Mouse (Mus musculus): ENCODE results near the gene Usp5. TPM values are rescaled to one million over a fixed set of nuclear protein-coding genes. Genes with fewer than 3 reads are reported as not detected.
A peak's percentile ranks its signal among the peaks of the same experiment; 100 is the strongest.
"Not testable (repeated sequence)": the region's sequence is repeated elsewhere in the genome, so short reads cannot be mapped to it uniquely, and the experiment has no call there.

Gene Usp5
- total RNA-seq, 2 experiments from 2014 or later: 107 to 128 TPM

DNA sequence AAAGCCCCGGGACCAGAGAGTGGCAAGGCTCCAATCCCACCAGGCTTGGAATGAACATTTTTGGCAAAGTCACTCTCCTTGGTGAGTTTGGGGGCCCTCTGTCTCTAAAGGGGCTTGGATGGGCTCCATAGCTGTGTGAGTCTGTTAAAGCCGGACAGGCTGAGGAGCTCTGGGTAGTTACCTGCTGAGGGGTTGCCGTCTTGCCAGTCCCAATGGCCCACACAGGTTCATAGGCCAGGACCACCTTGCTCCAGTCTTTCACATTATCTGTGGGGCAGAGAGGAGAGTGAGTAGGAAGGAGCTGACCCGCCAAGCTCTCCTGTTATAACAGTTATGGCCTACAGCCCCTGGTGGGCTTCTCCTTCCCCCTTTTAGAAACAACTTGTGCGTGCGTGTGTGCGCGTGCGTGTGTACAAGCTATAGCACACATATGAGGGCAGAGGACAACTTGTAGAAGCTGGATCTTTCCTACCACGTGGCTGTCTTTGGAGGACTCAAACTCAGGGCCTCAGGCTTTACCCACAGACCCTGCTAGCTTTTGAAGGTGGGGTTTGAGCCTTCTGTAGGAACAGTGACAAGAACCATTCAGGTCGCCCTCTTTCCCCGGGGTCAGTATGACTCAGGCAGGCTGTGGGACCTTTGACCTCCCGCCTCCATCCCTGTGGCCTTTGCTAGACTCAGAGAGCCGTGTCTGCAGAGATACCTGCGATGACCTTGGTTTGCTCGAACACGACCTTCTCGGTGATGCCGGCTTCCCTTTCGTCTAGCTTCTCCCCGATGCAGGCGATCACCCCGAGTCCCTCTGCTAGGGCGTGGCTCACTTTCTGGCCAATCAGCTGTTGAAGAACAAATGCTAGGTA is 17.4 kb downstream of the Usp5 start:
- no peak for DNase-seq (ENCODE audit: low spot score in 2 of 2)

DNA sequence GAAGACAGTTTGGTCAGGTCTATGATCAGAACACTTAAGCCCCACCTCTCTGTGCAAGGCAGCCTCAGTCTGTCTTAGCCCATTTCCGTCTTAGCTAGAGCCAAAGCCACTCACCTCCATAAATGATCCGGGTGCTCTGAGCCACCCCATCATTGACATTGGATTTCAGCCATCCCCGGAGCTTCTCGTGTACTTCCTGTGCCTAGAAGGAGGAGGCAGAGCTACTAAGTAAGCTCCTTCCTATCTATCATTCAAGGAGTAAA is 17.9 kb downstream of the Usp5 start:
- DNase-seq (ENCODE audit: low spot score in 2 of 2): no peak

DNA sequence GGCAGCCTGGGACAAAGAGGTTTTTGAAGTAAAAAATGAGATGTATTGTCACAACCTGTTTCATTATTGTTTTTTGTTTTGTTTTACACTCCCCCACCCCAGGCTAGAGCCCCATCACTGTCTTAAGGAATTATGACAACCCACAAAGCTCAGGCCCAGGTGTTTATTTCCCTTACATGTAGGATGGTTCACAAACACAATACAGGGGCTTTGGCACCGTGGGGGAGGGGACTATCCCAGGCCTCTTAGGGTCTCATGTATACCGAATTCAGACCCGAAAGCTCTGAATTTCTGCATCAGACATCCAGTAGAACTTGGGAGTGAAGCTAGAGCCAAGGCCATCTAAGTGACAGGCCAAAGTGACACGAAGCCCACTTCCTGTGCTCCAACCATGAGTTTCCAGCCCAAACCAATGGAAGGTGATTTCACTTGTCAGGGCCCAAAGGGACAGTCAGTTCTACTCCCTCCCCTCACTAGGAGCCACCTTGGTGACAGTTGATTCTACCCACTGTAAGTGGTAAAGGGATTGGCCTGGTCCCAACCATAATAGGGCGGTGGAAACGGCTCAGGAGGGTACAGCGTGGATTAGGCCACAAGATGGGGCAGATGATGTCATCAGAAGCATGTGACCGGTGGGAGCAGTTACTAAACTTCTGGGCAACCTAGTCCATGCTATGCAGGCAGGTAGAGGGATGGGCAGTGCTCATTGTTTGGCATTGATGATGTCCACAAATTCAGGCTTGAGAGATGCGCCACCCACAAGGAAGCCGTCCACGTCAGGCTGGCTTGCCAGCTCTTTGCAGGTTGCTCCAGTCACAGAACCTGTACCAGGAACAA is 18.5 kb downstream of the Usp5 start:
- DNase-seq (ENCODE audit: low spot score in 2 of 2): not testable (repeated sequence)

DNA sequence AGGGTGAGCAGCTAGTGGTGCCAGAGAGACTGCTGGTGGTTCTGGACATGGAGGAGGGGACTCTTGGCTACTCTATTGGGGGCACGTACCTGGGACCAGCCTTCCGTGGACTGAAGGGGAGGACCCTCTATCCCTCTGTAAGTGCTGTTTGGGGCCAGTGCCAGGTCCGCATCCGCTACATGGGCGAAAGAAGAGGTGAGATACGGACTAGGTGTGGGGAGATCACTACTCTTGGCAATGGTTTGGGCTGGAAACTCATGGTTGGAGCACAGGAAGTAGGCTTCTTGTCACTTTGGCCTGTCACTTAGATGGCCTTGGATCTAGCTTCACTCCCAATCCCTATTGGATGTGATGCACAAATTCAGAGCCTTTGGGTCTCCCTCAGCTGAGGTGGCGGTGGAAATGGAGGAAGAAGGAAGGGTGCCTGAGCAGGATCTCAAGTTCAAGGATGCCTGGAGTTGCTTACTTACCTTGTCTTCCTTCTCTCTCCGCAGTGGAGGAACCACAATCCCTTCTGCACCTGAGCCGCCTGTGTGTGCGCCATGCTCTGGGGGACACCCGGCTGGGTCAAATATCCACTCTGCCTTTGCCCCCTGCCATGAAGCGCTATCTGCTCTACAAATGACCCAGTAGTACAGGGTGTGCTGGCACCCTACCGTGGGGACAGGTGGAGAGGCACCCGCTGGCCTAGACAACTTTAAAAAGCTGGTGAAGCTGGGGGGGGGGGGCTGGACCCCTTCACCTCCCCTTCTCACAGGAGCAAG is 19.3 kb downstream of the Usp5 start:
- peak in 1 of 2 experiments; percentile 9 for DNase-seq (ENCODE audit: low spot score in 2 of 2)

DNA sequence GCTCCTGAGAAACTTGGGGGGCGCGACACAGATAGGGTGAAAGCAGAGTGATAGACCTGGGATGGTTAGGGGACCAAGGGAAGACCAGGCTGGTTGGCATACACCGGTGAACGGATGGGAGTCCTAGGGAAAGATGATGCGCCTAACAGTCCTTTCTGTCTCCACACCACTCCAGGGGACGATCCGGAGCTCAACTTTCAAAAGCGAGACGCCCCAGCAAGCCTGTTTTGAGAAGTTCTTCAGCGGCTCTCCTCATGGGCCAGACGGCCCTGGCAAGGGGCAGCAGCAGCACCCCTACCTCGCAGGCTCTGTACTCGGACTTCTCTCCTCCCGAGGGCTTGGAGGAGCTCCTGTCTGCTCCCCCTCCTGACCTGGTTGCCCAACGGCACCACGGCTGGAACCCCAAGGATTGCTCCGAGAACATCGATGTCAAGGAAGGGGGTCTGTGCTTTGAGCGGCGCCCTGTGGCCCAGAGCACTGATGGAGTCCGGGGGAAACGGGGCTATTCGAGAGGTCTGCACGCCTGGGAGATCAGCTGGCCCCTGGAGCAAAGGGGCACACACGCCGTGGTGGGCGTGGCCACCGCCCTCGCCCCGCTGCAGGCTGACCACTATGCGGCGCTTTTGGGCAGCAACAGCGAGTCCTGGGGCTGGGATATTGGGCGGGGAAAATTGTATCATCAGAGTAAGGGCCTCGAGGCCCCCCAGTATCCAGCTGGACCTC is 20.1 kb downstream of the Usp5 start:
- peak; percentile 83 to 85 for DNase-seq (ENCODE audit: low spot score in 2 of 2)

GRCm38 (mm10) chr6:124808358-124809012 is 20.8 kb downstream of the Usp5 start, which contains the start of gene Spsb2:
Spsb2 (plus strand) TSS chr6:124808661.
- DNase-seq (ENCODE audit: low spot score in 2 of 2): peak; percentile 75 to 77

DNA sequence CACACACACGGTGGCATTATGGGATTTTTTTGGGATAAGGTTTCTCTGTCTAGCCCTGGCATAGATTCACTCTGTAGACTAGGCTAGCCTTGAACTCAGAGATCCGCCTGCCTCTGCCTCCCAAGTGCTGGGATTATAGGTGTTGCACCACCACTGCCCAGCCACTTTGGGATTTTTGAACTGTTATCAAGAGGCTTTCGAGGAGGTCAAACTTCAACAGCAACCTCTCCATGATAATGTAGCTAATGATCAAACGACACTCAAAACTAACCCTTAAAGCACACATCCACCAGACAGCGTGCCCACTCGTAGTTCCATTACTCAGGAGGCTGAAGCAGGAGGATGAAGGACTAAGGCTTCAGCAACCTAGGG is 21.3 kb downstream of the Usp5 start:
- DNase-seq (ENCODE audit: low spot score in 2 of 2): no peak

GRCm38 (mm10) chr6:124807366-124807765 is 21.9 kb downstream of the Usp5 start:
- peak in 1 of 2 experiments; percentile 6 for DNase-seq (ENCODE audit: low spot score in 2 of 2)

DNA sequence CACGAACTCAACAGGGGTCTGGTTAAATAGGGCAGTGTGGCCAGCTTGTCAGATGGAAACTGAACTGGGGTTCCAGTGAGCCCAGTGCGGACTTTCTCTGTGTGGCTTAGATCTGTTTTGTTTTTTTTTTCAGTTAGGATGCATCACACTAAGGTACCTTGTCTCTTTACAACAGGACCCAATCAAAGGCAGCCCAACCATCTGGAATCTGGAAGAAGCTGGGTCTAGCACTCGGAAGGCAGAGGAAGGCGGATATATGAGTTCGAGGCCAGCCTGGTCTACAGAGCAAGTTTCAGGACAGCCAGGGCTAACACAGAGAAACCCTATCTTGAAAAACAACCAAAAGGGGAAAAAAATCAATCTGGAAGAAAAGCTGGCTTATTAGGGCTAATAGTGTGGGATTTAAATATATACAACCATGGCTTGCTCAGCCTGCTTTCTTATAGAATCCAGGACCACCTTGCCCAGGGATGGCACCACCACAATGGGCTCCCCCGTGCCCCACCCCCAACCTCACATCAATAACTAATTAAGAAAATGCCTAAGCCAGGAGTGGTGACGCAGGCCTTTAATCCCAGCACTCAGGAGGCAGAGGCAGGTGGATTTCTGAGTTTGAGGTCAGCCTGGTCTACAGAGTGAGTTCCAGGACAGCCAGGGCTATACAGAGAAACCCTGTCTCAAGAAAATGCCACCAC is 22.7 kb downstream of the Usp5 start:
- peak in 1 of 2 experiments; percentile 5 for DNase-seq (ENCODE audit: low spot score in 2 of 2)

- DNase-seq (ENCODE audit: low spot score in 2 of 2): peak; percentile 90 to 93
These were observed 23.7 kb downstream of the Usp5 start for GRCm38 (mm10) chr6:124805341-124806321.

DNA sequence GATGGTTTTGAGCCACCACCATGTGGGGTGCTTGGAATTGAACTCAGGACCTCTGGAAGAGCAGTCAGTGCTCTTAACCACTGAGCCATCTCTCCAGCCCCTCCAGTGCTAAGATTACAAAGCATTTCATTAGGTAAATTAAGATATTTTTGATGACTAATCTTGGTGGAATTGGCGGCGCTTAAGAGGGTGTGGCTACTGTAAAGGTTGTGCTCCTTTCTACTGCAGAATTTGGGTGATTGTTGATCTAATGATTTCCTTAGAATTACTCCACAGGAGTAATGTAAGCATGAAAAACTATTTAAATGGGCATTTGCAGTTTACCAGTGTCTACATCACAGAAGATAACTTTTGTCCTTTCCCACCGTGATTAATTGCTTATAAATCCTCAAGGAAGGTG is 24.9 kb downstream of the Usp5 start:
- DNase-seq (ENCODE audit: low spot score in 2 of 2): no peak

DNA sequence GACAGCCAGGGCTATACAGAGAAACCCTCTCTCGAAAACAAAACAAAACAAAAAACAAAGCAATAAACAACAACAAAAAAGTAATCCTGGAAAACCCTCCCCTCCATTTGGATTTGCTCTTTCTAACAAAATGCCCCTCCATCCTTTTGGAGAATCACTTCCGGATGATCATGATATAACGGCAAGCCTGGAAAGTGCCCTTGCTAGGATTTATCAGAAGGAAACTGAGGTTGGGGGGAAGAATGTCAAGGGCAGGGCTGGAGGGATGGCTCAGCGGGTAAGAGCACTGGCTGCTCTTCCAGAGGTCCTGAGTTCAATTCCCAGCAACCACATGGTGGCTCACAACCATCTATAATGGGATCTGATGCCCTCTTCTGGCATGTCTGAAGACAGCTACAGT is 25.6 kb downstream of the Usp5 start:
- not testable (repeated sequence) for DNase-seq (ENCODE audit: low spot score in 2 of 2)

DNA sequence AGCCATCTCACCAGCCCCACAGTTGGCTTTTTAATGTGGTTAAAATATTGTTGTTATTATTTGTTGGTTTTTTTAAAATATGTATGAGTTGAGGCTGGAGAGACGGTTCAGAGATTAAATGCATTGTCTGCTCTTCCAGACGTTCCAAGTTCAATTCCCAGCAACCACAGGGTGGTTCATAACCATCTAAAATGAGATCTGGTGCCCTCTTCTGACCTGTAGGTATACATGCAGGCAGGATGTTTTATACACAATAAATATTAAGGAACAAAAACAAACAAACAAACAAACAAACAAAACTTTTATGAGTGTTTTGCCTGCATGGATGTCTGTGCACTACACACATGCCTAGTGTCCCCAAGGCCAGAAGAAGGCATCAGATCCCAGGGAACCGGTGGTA is 26.2 kb downstream of the Usp5 start:
- no peak for DNase-seq (ENCODE audit: low spot score in 2 of 2)

DNA sequence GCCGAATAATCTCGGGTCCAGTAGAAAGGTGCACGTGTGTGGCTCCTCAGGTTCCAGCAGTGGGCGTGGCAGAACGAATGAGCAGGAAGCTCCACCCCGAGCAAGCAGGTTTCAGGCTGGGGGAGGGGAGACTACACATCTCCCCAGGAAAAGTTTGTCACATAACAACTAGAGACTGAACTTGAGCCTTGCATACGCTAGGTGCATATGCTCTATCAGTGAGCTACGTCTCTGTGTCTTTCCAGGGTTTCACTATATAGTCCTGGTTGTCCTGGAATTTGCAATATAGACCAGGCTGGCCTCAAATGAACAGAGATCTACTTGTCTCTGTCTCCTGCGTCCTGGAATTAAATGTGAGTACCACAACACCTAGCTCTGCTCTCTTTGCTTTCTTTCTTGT is 26.9 kb downstream of the Usp5 start:
- not testable (repeated sequence) for DNase-seq (ENCODE audit: low spot score in 2 of 2)

DNA sequence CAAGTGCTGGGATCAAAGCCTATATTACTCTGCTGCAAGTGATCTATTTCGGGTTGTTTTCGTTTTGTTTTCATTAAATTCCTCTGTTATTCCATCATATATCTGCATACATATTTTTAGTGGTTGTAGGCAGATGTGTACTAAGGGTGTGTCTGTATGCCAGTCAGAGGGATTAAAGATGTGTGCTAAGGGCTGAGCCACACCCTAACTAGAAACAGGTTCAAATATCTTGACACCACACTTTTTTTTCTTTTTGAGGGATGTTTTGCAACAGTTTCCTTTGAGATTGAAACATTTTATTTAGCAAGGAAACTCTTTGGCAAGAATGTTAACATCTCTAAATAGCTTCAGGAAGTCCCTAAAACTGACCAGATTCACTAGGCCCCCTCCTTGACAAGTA is 33.1 kb downstream of the Usp5 start:
- DNase-seq (ENCODE audit: low spot score in 2 of 2): no peak

- no peak for DNase-seq (ENCODE audit: low spot score in 2 of 2)
These were observed 33.5 kb downstream of the Usp5 start for GRCm38 (mm10) chr6:124795781-124796180.

- DNase-seq (ENCODE audit: low spot score in 2 of 2): no peak
These were observed 37.4 kb downstream of the Usp5 start for GRCm38 (mm10) chr6:124791911-124792310.

DNA sequence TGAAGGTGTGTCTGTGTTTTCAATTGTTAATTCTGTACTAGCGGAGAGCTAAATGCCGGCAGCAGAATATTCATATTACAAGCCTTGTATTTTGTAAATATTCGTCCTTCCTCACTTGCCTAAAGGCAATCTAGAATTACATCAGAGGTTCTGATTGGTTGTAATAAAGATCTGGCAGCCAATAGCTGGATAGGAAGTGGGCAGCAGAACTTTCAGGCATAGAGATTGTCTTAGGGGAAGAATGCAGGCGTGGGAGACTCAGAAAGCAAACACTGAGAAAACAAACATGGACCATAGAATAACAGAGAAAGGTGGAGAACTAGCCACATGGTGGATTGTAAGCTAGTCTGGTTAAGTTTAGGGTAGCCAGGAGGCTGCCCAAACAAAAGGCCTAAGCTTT is 39.2 kb downstream of the Usp5 start:
- no peak for DNase-seq (ENCODE audit: low spot score in 2 of 2)

DNA sequence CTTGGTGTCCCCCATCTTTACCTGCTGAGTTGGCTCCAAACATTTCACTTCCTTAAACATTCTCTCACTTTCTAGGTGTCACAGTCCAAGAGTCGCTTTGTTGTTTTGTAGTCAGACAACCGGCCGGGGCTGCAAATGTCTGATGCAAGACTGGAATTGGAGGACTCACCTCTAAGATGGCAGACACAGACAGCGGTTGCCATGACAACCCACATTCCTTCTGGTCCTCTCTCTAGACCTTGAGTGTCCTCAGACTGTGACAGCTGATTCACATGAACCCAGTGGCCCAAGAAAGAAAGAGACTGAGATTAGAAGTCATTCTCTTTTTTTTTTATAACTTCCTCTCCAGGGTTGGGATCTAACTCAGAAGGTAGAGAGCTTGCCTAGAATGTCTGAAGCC is 39.8 kb downstream of the Usp5 start:
- DNase-seq (ENCODE audit: low spot score in 2 of 2): no peak
